Mouse (Mus musculus) liver, embryonic 14.5 days (tissue): ENCODE data around the gene 1600002K03Rik. TPM values are rescaled to one million over a fixed set of nuclear protein-coding genes. Genes with fewer than 3 reads are reported as not detected.
A peak's percentile ranks its signal among the peaks of the same experiment; 100 is the strongest.

ENCODE experiments used
- ATAC-seq: fragments of 200-750 bp; cut with Nextera tagmentation; 2 replicates; pipeline ENCODE4 v1.8.0; 2017; ENCODE audit warnings: moderate number of reproducible peaks, mild to moderate bottlenecking, moderate library complexity; ENCODE audit not compliant: insufficient read depth
- DNase-seq, 3 experiments: peaks; one replicate each; pipeline ENCODE4 v3.0.0-alpha.2; 2012 to 2013; ENCODE audit warnings: low read depth in 3 of 3, low spot score in 3 of 3
- H3K27ac ChIP-seq: fragments of 300-500 bp; sonication (generic); 2 replicates; pipeline ENCODE4 v1.5.1; 2014; ENCODE audit warnings: moderate library complexity, mild to moderate bottlenecking, control low read depth, inconsistent platforms
- H3K27me3 ChIP-seq: fragments of 300-500 bp; sonication (generic); 2 replicates; pipeline ENCODE4 v1.6.1; 2014; ENCODE audit warnings: mild to moderate bottlenecking, low read length, moderate library complexity; ENCODE audit not compliant: control insufficient read depth, insufficient read depth
- H3K36me3 ChIP-seq: fragments of 300-500 bp; sonication (generic); replicated peaks from 2 replicates; pipeline ENCODE4 v1.6.1; 2014; ENCODE audit warnings: low read depth; ENCODE audit not compliant: control insufficient read depth, insufficient read depth
- H3K4me1 ChIP-seq, 2 experiments: fragments of 200-500 bp in 1 of 2; fragments of 300-500 bp in 1 of 2; sonication (generic) in 1 of 2; replicated peaks; 2 replicates each; pipeline ENCODE4 v1.6.1; 2012 to 2014; ENCODE audit warnings: antibody characterized with exemption in 1 of 2, inconsistent platforms in 1 of 2, low read length in 1 of 2; ENCODE audit not compliant: control insufficient read depth in 2 of 2, insufficient read depth in 2 of 2
- H3K4me2 ChIP-seq: fragments of 300-500 bp; sonication (generic); 2 replicates; pipeline ENCODE4 v1.6.1; 2014; ENCODE audit warnings: low read depth, mild to moderate bottlenecking, control low read depth, moderate library complexity
- H3K4me3 ChIP-seq, 2 experiments: fragments of 200-500 bp in 1 of 2; fragments of 300-500 bp in 1 of 2; sonication (generic) in 1 of 2; 2 replicates each; pipeline ENCODE4 v1.5.1; 2012 to 2014; ENCODE audit warnings: low read depth in 2 of 2, low read length in 2 of 2, mild to moderate bottlenecking in 2 of 2, control low read depth in 1 of 2, inconsistent platforms in 1 of 2, moderate library complexity in 1 of 2; ENCODE audit not compliant: insufficient read depth in 1 of 2
- H3K9ac ChIP-seq: fragments of 300-500 bp; sonication (generic); replicated peaks from 2 replicates; pipeline ENCODE4 v1.6.1; 2014; ENCODE audit warnings: mild to moderate bottlenecking, control low read depth, moderate library complexity
- H3K9me3 ChIP-seq: fragments of 300-500 bp; sonication (generic); 2 replicates; pipeline ENCODE4 v1.6.1; 2016; ENCODE audit warnings: low read length, mixed read lengths; ENCODE audit not compliant: control insufficient read depth
- CTCF ChIP-seq: IDR thresholded peaks from 2 replicates; pipeline ENCODE4 v1.5.1; 2016; ENCODE audit warnings: antibody characterized with exemption, low read depth, control low read depth
- EP300 ChIP-seq: IDR thresholded peaks from 2 replicates; pipeline ENCODE4 v1.6.1; 2016; ENCODE audit warnings: antibody characterized with exemption, low read depth
- WGBS: fragments of 180-500 bp; shearing (Covaris S2); extraction: QIAGEN DNeasy Blood & Tissue Kit; methylation state at CpG from one replicate; pipeline ENCODE4 v1.1.7; 2014; ENCODE audit not compliant: insufficient replicate concordance; 5-methylcytosine and 5-hydroxymethylcytosine counted together
- polyA plus RNA-seq, 2 experiments: library from polyadenylated mRNA; depleted of rRNA in 1 of 2; stranded (reverse) in 1 of 2; unstranded in 1 of 2; fragments of >200 nt; fragmentation: Nextera tagmentation in 1 of 2; extraction: Ambion mirVana in 1 of 2; gene quantifications; 2 replicates each; pipeline versions ENCODE4 v1.2.1 to v1.2.3; 2012 to 2014

The 1600002K03Rik gene
- polyA plus RNA-seq, 2 experiments: 6.9 to 13.2 TPM

GRCm38 (mm10) chr10:80147719-80148601 lies 24.8 kb upstream of the 1600002K03Rik start, which contains the start of gene Midn:
TSS of gene Midn (plus strand) at chr10:80148272.
- Histone ChIP-seq H3K9me3 (no peaks in the 10 kb centered on the region), H3K4me3 (peak within 1 kb of the TSS; percentile 72 to 90), H3K4me1 (peaks cover 24 to 29% of the 10 kb centered on the region in 2 experiments), H3K4me2 (peak within 1 kb of the TSS; percentile 99), H3K9ac (peak within 1 kb of the TSS; percentile 81), H3K36me3 (peaks cover 27% of the 10 kb centered on the region), H3K27ac (peak within 1 kb of the TSS; percentile 94), H3K27me3 (no peaks in the 10 kb centered on the region)
- peak; percentile 32 for ATAC-seq
- 2% methylated on average over 37 of the region's 42 CpGs for WGBS
- no peak for DNase-seq
- TF ChIP-seq EP300: no peak
- peak; percentile 73 for TF ChIP-seq CTCF

- H3K9me3 ChIP-seq: no peaks in the 10 kb centered on the region
- H3K27ac ChIP-seq: peak overlapping the region; percentile 94
- peaks cover 24 to 29% of the 10 kb centered on the region in 2 experiments for H3K4me1 ChIP-seq
- TF ChIP-seq EP300: no peak
- TF ChIP-seq CTCF: peak; percentile 68
- H3K4me2 ChIP-seq: peak overlapping the region; percentile 99
- no peaks in the 10 kb centered on the region for H3K27me3 ChIP-seq
- DNase-seq: peak; percentile 76 to 86 (median 84)
- H3K9ac ChIP-seq: peak overlapping the region; percentile 81
- peak; percentile 65 for ATAC-seq
- peak overlapping the region; percentile 72 to 90 for H3K4me3 ChIP-seq
- under 1% methylated on average over 57 of the region's 57 CpGs for WGBS
- peaks cover 32% of the 10 kb centered on the region for H3K36me3 ChIP-seq
These were observed 24.0 kb upstream of the 1600002K03Rik start for GRCm38 (mm10) chr10:80148610-80149290.

GRCm38 (mm10) chr10:80149291-80150225 lies 23.2 kb upstream of the 1600002K03Rik start:
- Histone ChIP-seq H3K27ac (peak overlapping the region; percentile 94), H3K4me3 (peak overlapping the region; percentile 72 to 90), H3K9ac (peak overlapping the region; percentile 84), H3K4me2 (peak overlapping the region; percentile 99), H3K4me1 (peaks cover 26 to 29% of the 10 kb centered on the region in 2 experiments), H3K36me3 (peaks cover 33% of the 10 kb centered on the region), H3K27me3 (no peaks in the 10 kb centered on the region), H3K9me3 (no peaks in the 10 kb centered on the region)
- DNase-seq (peak; percentile 92 to 93 (median 93)), ATAC-seq (peak; percentile 76)
- no peak for TF ChIP-seq EP300
- TF ChIP-seq CTCF: no peak
- under 1% methylated on average over 88 of the region's 88 CpGs for whole genome bisulfite sequencing

GRCm38 (mm10) chr10:80150226-80151210 lies 22.2 kb upstream of the 1600002K03Rik start:
- DNase-seq: no peak
- ATAC-seq: no peak
- H3K36me3 ChIP-seq: peaks cover 36% of the 10 kb centered on the region
- peaks cover 26 to 28% of the 10 kb centered on the region in 2 experiments for H3K4me1 ChIP-seq
- H3K27ac ChIP-seq: peak overlapping the region; percentile 78
- H3K9me3 ChIP-seq: no peaks in the 10 kb centered on the region
- peak overlapping the region; percentile 84 for H3K9ac ChIP-seq
- no peaks in the 10 kb centered on the region for H3K27me3 ChIP-seq
- peak overlapping the region; percentile 99 for H3K4me2 ChIP-seq
- peak overlapping the region; percentile 72 to 90 for H3K4me3 ChIP-seq
- TF ChIP-seq CTCF: no peak
- TF ChIP-seq EP300: no peak
- WGBS: under 1% methylated on average over 57 of the region's 71 CpGs
